Mouse (Mus musculus): ENCODE measurements around the gene Ccdc57. TPM values are rescaled to one million over a fixed set of nuclear protein-coding genes. Genes with fewer than 3 reads are reported as not detected.

The Ccdc57 gene
- polyA plus RNA-seq (2015; fragmentation: Nextera tagmentation; extraction: Ambion mirVana) = 3.9 and 4.2 TPM in 2 replicates

DNA sequence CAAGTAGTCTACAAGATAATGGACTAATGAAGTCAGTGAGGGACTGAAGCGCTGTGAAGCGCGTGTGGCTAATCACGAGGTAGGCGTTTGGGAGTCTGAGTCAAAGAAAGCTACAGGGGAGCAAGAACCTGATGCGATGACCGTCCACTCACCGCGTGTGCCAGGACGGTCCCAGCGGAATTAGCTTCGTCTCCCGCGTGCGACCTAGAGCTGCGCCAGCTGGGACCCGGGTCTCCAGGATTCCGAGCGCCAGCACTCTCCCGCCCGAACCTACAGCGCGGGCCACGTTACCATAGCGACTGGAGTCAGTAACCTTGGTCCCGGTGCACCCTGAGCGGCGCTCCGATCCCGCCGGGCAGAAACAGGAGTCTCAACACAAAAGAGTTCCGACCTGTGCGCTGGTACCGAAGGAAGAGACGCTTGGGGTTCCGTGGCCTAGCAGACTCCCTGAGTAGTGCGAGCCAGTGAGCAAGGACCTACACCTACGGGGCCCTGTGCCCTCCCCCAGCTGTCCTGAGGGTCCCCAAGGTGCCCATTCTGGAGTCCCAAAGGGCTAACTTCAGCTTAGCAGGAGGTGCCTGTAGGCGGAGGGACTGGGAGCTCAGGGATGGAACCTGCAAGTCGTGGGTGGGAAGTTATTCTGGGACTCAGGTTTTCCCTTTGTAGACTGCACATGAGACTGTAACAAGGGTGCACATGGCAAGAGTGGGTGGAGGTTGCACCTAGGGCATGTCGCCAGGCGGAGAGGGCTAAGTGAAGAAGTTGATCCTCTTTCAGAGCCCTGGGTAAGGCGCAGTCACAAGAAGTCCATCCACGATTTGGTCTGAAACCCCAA, at the start of gene Ccdc57:
Gene Ccdc57 (minus strand): TSS at position 309 of the 835 bp plus-strand sequence.
- peak within 1 kb of the TSS; percentile 66 for H3K4me3 ChIP-seq
- no peaks in the 10 kb centered on the region for H3K36me3 ChIP-seq
- no peaks in the 10 kb centered on the region for H3K9me3 ChIP-seq
- 9% methylated on average over 44 of the region's 44 CpGs for WGBS
- peak within 1 kb of the TSS; percentile 81 for H3K9ac ChIP-seq
- no peak within 1 kb of the TSS for H3K27ac ChIP-seq (replicated peaks)
- no peaks in the 10 kb centered on the region for H3K27me3 ChIP-seq
- H3K4me2 ChIP-seq = peak within 1 kb of the TSS; percentile 61
- peak; percentile 97 for ATAC-seq (ENCODE audit: low read depth)
- peaks cover 17% of the 10 kb centered on the region for H3K4me1 ChIP-seq (replicated peaks)

DNA sequence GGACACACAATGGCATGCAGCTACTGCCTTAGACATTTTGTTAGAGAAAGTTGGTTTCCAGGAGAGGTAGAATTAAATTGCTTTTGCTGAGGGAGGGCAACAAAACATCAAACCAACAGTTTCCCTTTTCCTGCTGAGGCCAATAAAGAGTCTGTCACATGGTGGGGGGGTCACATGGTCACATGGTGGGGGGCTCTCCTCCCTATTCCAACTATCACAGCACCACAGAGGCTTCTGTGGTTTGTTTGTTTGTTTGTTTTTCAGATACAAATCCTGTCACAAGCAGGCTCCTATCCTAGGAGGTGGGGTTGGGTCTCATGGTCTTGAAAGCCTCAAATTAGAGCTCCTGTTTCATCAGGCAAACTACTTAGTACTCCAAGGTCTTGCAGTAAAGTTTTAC, 49.8 kb upstream of the Ccdc57 start:
- H3K27me3 ChIP-seq = no peaks in the 10 kb centered on the region
- no peak overlapping the region for H3K9ac ChIP-seq
- H3K4me3 ChIP-seq = no peak overlapping the region
- H3K4me1 ChIP-seq (replicated peaks) = peaks cover 22% of the 10 kb centered on the region
- peaks cover 74% of the 10 kb centered on the region for H3K36me3 ChIP-seq
- no peak overlapping the region for H3K27ac ChIP-seq (replicated peaks)
- no peak for ATAC-seq (ENCODE audit: low read depth)
- no peak overlapping the region for H3K4me2 ChIP-seq
- H3K9me3 ChIP-seq = no peaks in the 10 kb centered on the region

DNA sequence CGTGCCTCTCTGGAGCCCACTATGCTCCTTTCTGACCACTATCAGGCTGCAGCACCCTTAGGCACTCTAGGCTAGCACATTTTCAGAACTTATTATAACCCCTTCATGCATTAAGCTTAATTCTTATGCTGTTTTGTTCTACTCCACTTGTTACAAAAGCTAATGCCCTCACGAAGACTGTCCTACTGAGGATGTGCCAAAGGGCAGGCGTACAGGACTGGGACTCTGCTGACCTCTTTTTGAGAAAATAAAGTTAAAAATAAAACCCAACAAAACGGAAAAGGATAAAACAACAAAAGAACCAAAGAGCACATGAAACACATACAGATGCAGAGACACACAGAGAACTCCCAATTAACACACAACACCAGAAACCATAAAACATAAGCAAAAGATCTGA, 49.0 kb upstream of the Ccdc57 start:
- Histone ChIP-seq H3K36me3 (peaks cover 82% of the 10 kb centered on the region), H3K9me3 (no peaks in the 10 kb centered on the region), H3K9ac (no peak overlapping the region), H3K27ac (replicated peaks) (no peak overlapping the region), H3K27me3 (no peaks in the 10 kb centered on the region), H3K4me1 (replicated peaks) (peaks cover 19% of the 10 kb centered on the region), H3K4me3 (no peak overlapping the region), H3K4me2 (no peak overlapping the region)
- WGBS = 91% methylated on average over 4 of the region's 4 CpGs
- no peak for ATAC-seq (ENCODE audit: low read depth)

DNA sequence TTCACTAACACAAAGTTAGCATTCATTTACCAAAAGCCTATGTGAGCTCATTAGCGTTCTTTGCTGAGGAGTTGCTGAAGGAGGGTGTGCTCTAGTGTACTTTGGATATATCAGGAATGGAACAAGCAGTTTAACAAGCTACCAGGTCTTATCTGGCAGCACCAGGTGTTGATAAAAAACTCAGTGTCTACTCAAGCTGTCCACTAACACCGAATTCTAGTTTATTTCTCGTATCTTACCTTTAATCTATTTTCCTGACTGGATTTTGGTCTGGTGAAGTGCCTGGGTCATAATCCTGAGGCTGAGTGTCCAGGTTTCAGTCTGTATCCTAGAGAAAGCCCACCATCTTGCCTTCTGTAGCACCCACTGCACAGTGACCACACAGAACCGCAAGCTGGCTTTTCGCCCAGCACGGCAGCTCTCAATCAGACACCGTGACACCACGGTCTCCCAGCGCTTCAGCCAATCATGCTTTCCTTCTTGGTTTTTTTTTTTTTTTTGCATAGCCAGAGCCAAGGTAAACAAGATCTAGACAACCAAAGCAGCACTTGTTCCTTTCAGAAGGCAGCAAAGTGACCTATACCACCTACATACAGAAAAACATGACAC, 47.9 kb upstream of the Ccdc57 start:
- H3K4me2 ChIP-seq = no peak overlapping the region
- no peak overlapping the region for H3K27ac ChIP-seq (replicated peaks)
- H3K36me3 ChIP-seq = peaks cover 80% of the 10 kb centered on the region
- no peak overlapping the region for H3K9ac ChIP-seq
- WGBS = 84% methylated on average over 9 of the region's 9 CpGs
- ATAC-seq (ENCODE audit: low read depth) = no peak
- no peaks in the 10 kb centered on the region for H3K27me3 ChIP-seq
- H3K4me3 ChIP-seq = no peak overlapping the region
- H3K9me3 ChIP-seq = no peaks in the 10 kb centered on the region
- H3K4me1 ChIP-seq (replicated peaks) = peaks cover 13% of the 10 kb centered on the region

DNA sequence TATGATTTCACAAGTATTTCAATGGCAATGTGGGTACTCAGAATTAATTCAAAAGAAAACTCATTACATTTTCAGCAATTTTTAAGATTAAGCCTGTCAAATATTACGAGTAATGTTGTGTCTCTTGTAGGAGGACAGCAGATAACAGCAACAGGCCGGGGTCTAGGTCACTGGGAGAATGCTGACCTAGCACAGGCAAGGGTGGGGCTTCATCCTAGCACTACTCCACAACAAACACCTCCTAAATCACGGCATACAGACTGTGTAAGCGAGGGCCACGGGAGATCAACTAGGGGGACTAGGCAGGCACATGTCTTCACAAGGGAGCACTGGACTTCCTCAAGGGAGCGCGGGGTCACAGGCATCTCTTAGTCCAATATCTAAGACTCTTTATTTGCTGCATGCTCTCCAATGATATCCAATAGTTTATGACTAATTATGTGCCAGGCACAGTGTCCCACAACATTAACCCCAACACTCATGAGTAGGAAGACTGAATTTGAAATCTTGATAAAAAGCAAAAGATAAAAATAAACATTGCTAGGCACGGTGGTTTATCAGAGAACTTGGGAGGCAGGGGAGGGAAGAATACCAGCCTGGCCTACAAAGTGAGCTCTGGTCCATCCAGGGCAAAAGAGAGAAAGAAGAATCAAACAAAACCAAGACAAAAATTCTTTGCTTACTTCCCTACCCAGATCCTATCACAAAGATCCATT, 47.2 kb upstream of the Ccdc57 start:
- H3K9ac ChIP-seq = no peak overlapping the region; the same call in 1 of the 2 replicates
- ATAC-seq (ENCODE audit: low read depth) = no peak
- H3K4me3 ChIP-seq = no peak overlapping the region
- WGBS = 90% methylated on average over 8 of the region's 8 CpGs
- H3K9me3 ChIP-seq = no peaks in the 10 kb centered on the region
- H3K4me2 ChIP-seq = no peak overlapping the region
- H3K36me3 ChIP-seq = peaks cover 84% of the 10 kb centered on the region
- no peak overlapping the region for H3K27ac ChIP-seq (replicated peaks)
- H3K27me3 ChIP-seq = no peaks in the 10 kb centered on the region
- H3K4me1 ChIP-seq (replicated peaks) = peaks cover 10% of the 10 kb centered on the region

DNA sequence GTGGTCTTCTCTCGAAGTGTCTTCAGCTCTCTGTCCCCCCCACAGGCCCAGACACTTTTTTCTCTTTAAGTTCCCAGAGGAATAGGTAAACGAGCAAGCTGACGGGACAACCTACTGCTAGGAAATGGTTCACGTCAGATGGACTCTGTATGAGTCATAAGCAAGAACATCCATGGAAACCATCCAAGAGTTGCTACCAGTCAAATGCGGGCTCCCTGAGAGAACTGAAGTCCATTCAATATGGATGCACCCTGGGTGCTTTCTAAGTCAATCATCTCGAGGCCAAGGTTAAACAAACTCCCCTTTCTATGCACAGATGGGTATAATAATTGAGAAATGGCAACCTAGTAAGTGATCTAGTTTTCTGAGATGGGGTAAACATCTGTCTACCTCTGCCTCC, 40.6 kb upstream of the Ccdc57 start:
- H3K9ac ChIP-seq = no peak overlapping the region
- H3K4me1 ChIP-seq (replicated peaks) = peaks cover 4% of the 10 kb centered on the region

DNA sequence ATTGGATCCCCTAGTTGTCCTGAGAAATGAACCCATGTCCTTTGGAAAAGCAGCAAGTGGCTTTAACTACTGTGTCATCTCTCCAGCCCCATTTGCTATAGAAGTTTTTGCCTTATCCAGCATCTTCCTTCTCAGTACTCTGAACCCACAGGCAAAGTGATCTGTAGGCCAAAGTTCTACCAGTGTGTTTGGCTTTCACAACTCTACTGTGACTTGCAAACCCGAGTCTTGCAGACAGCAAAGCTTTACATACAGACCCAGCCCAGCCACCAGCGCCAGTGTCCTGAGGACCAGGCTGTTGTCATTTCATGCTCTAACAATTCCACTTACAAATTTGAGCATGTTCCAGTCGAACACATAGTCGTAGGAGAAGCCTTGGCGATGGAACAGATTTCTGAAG, 38.6 kb upstream of the Ccdc57 start:
- H3K27ac ChIP-seq (replicated peaks) = no peak overlapping the region

More for the DNA sequence above, 40.6 kb upstream of the Ccdc57 start:
- ATAC-seq (ENCODE audit: low read depth) = no peak
- 85% methylated on average over 6 of the region's 6 CpGs for WGBS
- Histone ChIP-seq H3K27ac (replicated peaks) (no peak overlapping the region), H3K4me2 (no peak overlapping the region), H3K4me3 (no peak overlapping the region), H3K27me3 (no peaks in the 10 kb centered on the region), H3K9me3 (no peaks in the 10 kb centered on the region), H3K36me3 (peaks cover 95% of the 10 kb centered on the region)

DNA sequence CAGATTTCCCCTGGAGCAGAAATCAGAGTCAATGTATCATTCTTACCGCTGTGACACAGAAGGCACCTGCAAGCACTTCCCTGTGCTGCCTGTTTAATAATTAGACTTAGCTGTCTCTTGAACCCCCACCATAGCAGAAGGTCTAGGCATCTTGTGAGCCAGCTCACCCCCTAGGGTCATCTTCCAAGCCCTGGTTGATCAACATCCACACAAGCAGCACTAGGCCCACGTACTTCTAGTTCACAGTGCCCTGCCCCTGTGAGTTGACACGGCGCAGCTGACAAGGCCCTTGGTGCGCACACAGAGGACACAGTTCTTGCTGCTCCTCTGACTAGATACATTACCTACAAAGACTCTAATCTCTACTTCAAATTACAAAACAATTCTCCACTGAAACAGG, 37.1 kb upstream of the Ccdc57 start:
- 90% methylated on average over 5 of the region's 5 CpGs for WGBS
- H3K36me3 ChIP-seq = peaks cover 100% of the 10 kb centered on the region
- H3K4me3 ChIP-seq = no peak overlapping the region
- H3K9ac ChIP-seq = no peak overlapping the region
- H3K27me3 ChIP-seq = no peaks in the 10 kb centered on the region
- H3K4me2 ChIP-seq = no peak overlapping the region
- H3K9me3 ChIP-seq = no peaks in the 10 kb centered on the region
- H3K27ac ChIP-seq (replicated peaks) = no peak overlapping the region
- H3K4me1 ChIP-seq (replicated peaks) = peaks cover 3% of the 10 kb centered on the region
- ATAC-seq (ENCODE audit: low read depth) = no peak

More for the DNA sequence above, 38.6 kb upstream of the Ccdc57 start:
- no peak for ATAC-seq (ENCODE audit: low read depth)
- Histone ChIP-seq H3K4me2 (no peak overlapping the region), H3K9ac (no peak overlapping the region), H3K36me3 (peaks cover 98% of the 10 kb centered on the region), H3K4me3 (no peak overlapping the region), H3K9me3 (no peaks in the 10 kb centered on the region), H3K4me1 (replicated peaks) (no peaks in the 10 kb centered on the region), H3K27me3 (no peaks in the 10 kb centered on the region)
- WGBS = 91% methylated on average over 5 of the region's 5 CpGs

DNA sequence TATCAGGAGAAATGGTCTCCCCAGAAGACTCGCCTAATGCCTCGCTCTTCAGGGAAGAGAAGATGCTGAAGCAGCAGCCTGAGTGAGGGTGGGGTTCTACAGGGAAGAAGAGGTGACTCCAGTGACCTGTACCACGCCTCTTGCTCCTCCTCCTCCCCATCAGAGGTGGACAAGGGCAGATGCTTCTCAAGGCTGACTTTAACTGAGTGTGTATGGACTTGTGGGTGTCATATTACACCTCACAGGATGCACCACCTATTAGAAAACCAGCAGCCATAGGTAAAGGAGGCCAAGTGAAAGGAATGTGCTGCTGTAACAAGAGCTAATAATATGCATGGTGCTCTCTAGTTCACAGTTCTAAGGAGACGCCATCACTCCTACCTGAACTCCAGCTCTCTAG, 32.9 kb upstream of the Ccdc57 start:
- H3K9ac ChIP-seq = no peak overlapping the region
- H3K27me3 ChIP-seq = no peaks in the 10 kb centered on the region
- H3K4me3 ChIP-seq = no peak overlapping the region
- WGBS = 90% methylated on average over 4 of the region's 4 CpGs
- H3K9me3 ChIP-seq = no peaks in the 10 kb centered on the region
- peaks cover 6% of the 10 kb centered on the region for H3K4me1 ChIP-seq (replicated peaks)
- no peak overlapping the region for H3K4me2 ChIP-seq
- ATAC-seq (ENCODE audit: low read depth) = no peak
- peaks cover 98% of the 10 kb centered on the region for H3K36me3 ChIP-seq
- H3K27ac ChIP-seq (replicated peaks) = no peak overlapping the region

DNA sequence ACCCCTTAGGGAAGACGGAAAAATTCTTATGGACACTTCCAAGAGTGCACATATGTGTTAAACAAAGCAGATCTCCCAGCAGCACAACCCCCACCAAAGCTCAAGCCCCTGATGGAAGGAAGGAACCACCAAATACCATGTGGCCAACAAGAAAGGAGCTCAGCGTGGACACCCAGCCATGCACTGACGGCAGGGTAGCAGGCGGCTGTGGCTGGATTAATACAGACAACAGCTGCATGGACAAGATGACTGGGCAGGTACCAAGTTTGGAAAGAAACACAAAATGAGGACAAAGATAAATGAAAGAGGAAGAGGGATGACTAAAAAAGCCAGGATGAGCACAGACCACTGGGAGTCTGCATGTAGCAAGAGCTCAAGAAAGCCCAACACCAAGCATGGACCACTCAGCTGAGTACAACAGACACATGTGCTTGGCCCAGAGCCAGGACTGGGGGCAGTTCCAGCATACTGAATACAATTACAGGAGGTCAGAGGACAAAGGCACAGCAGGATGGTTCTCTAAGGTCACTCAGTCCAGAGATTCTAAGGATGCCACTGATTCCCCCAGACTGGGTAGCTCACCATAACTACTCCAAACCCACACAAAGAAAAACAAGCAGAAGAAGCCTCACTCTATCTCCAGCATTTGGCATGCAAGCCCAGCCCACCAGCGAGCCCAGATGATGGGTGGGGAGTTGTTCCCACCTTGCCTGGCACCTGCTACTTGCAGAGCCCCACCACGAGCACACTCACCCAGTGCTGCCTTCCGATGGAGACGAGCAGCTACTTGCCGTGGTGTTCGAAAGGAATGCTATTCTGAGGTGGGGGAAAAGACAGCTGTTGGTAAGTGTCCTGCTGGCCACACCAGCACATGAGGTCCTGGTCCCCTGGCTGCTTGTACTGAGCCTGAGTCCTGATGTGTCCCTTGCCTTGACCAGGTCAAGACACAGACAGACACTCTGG, 31.8 kb upstream of the Ccdc57 start:
- Histone ChIP-seq H3K9me3 (no peaks in the 10 kb centered on the region), H3K4me3 (no peak overlapping the region), H3K4me2 (no peak overlapping the region), H3K27ac (replicated peaks) (no peak overlapping the region), H3K27me3 (no peaks in the 10 kb centered on the region), H3K36me3 (peaks cover 94% of the 10 kb centered on the region), H3K9ac (no peak overlapping the region), H3K4me1 (replicated peaks) (peaks cover 6% of the 10 kb centered on the region)
- ATAC-seq (ENCODE audit: low read depth) = no peak
- 79% methylated on average over 10 of the region's 10 CpGs for WGBS

DNA sequence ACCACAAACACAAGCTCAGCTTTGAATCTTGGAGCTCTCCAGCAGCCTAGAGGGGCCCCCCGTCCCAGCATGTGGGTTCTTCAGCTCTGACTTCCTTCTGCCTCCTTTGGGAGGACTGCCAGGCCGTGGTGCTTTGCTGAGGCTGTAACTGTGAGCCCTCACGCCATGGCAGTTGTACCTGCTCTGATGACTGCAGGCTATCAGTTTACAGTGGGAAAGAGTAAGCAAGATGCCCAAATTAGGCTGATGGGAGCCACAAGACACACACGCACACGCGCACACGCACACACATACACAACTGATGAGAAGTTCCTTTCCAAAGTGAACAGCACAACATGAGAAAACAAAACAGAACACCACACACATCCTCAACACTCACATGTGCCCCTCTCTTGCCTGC, 30.2 kb upstream of the Ccdc57 start:
- peaks cover 90% of the 10 kb centered on the region for H3K36me3 ChIP-seq
- H3K27ac ChIP-seq (replicated peaks) = no peak overlapping the region
- no peak overlapping the region for H3K4me3 ChIP-seq
- peaks cover 6% of the 10 kb centered on the region for H3K4me1 ChIP-seq (replicated peaks)
- no peaks in the 10 kb centered on the region for H3K9me3 ChIP-seq
- no peak overlapping the region for H3K4me2 ChIP-seq
- ATAC-seq (ENCODE audit: low read depth) = no peak
- no peak overlapping the region for H3K9ac ChIP-seq
- H3K27me3 ChIP-seq = no peaks in the 10 kb centered on the region
- WGBS = 95% methylated on average over 7 of the region's 7 CpGs

Measured in neural tube, embryonic 13.5 days (tissue).